Mouse (Mus musculus): ENCODE results near the gene Abcc10. TPM values are rescaled to one million over a fixed set of nuclear protein-coding genes. Genes with fewer than 3 reads are reported as not detected.

Abcc10 gene
- polyA plus RNA-seq, 1 experiment: 10.4 TPM

- TF ChIP-seq POLR2A (IDR thresholded peaks at IDR 0.05; ENCODE audit: extremely low read depth, insufficient read depth, low read length) (no peak), CTCF (IDR thresholded peaks at IDR 0.05; ENCODE audit: extremely low read depth, insufficient read depth, low read length) (no peak)
- Histone ChIP-seq H3K27ac (ENCODE audit: insufficient read depth, low read length) (no peak overlapping the region), H3K4me3 (ENCODE audit: insufficient read depth, low read length) (no peak overlapping the region), H3K4me1 (ENCODE audit: control insufficient read depth, insufficient read depth, low read length) (no peaks in the 10 kb centered on the region)
Observed at GRCm38 (mm10) chr17:46267511-46267910, 60.6 kb downstream of the Abcc10 start.

GRCm38 (mm10) chr17:46266986-46267385, 61.2 kb downstream of the Abcc10 start:
- no peak overlapping the region for H3K27ac ChIP-seq (ENCODE audit: insufficient read depth, low read length)
- no peaks in the 10 kb centered on the region for H3K4me1 ChIP-seq (ENCODE audit: control insufficient read depth, insufficient read depth, low read length)
- no peak overlapping the region for H3K4me3 ChIP-seq (ENCODE audit: insufficient read depth, low read length)
- no peak for TF ChIP-seq CTCF (IDR thresholded peaks at IDR 0.05; ENCODE audit: extremely low read depth, insufficient read depth, low read length)
- TF ChIP-seq POLR2A (IDR thresholded peaks at IDR 0.05; ENCODE audit: extremely low read depth, insufficient read depth, low read length): no peak

GRCm38 (mm10) chr17:46265918-46266618, 62.1 kb downstream of the Abcc10 start:
- Histone ChIP-seq H3K4me1 (ENCODE audit: control insufficient read depth, insufficient read depth, low read length) (no peaks in the 10 kb centered on the region), H3K4me3 (ENCODE audit: insufficient read depth, low read length) (no peak overlapping the region), H3K27ac (ENCODE audit: insufficient read depth, low read length) (no peak overlapping the region)
- TF ChIP-seq POLR2A (IDR thresholded peaks at IDR 0.05; ENCODE audit: extremely low read depth, insufficient read depth, low read length) (no peak), CTCF (IDR thresholded peaks at IDR 0.05; ENCODE audit: extremely low read depth, insufficient read depth, low read length) (peak; percentile 88)

GRCm38 (mm10) chr17:46265502-46265901, 62.6 kb downstream of the Abcc10 start:
- TF ChIP-seq CTCF (IDR thresholded peaks at IDR 0.05; ENCODE audit: extremely low read depth, insufficient read depth, low read length): no peak
- no peak for TF ChIP-seq POLR2A (IDR thresholded peaks at IDR 0.05; ENCODE audit: extremely low read depth, insufficient read depth, low read length)
- Histone ChIP-seq H3K4me1 (ENCODE audit: control insufficient read depth, insufficient read depth, low read length) (no peaks in the 10 kb centered on the region), H3K27ac (ENCODE audit: insufficient read depth, low read length) (no peak overlapping the region), H3K4me3 (ENCODE audit: insufficient read depth, low read length) (no peak overlapping the region)

GRCm38 (mm10) chr17:46262201-46262694, 65.9 kb downstream of the Abcc10 start:
- no peaks in the 10 kb centered on the region for H3K4me1 ChIP-seq (ENCODE audit: control insufficient read depth, insufficient read depth, low read length)
- H3K27ac ChIP-seq (ENCODE audit: insufficient read depth, low read length): no peak overlapping the region
- H3K4me3 ChIP-seq (ENCODE audit: insufficient read depth, low read length): no peak overlapping the region
- no peak for TF ChIP-seq CTCF (IDR thresholded peaks at IDR 0.05; ENCODE audit: extremely low read depth, insufficient read depth, low read length)
- TF ChIP-seq POLR2A (IDR thresholded peaks at IDR 0.05; ENCODE audit: extremely low read depth, insufficient read depth, low read length): no peak

GRCm38 (mm10) chr17:46259675-46260074, 68.5 kb downstream of the Abcc10 start:
- H3K4me1 ChIP-seq (ENCODE audit: control insufficient read depth, insufficient read depth, low read length): peaks cover 2% of the 10 kb centered on the region
- no peak overlapping the region for H3K4me3 ChIP-seq (ENCODE audit: insufficient read depth, low read length)
- no peak overlapping the region for H3K27ac ChIP-seq (ENCODE audit: insufficient read depth, low read length)
- TF ChIP-seq POLR2A (IDR thresholded peaks at IDR 0.05; ENCODE audit: extremely low read depth, insufficient read depth, low read length) (no peak), CTCF (IDR thresholded peaks at IDR 0.05; ENCODE audit: extremely low read depth, insufficient read depth, low read length) (no peak)

GRCm38 (mm10) chr17:46258279-46259053, 69.7 kb downstream of the Abcc10 start:
- Histone ChIP-seq H3K4me1 (ENCODE audit: control insufficient read depth, insufficient read depth, low read length) (peaks cover 2% of the 10 kb centered on the region), H3K4me3 (ENCODE audit: insufficient read depth, low read length) (no peak overlapping the region), H3K27ac (ENCODE audit: insufficient read depth, low read length) (no peak overlapping the region)
- TF ChIP-seq CTCF (IDR thresholded peaks at IDR 0.05; ENCODE audit: extremely low read depth, insufficient read depth, low read length) (no peak), POLR2A (IDR thresholded peaks at IDR 0.05; ENCODE audit: extremely low read depth, insufficient read depth, low read length) (0 out of 2 replicates have a peak, but pooled peaks have one; percentile 4)

GRCm38 (mm10) chr17:46255147-46255546, 73.0 kb downstream of the Abcc10 start:
- Histone ChIP-seq H3K4me1 (ENCODE audit: control insufficient read depth, insufficient read depth, low read length) (peaks cover 2% of the 10 kb centered on the region), H3K27ac (ENCODE audit: insufficient read depth, low read length) (no peak overlapping the region), H3K4me3 (ENCODE audit: insufficient read depth, low read length) (peak overlapping the region; percentile 78)
- TF ChIP-seq CTCF (IDR thresholded peaks at IDR 0.05; ENCODE audit: extremely low read depth, insufficient read depth, low read length): no peak
- TF ChIP-seq POLR2A (IDR thresholded peaks at IDR 0.05; ENCODE audit: extremely low read depth, insufficient read depth, low read length): no peak

GRCm38 (mm10) chr17:46254106-46254505, 74.0 kb downstream of the Abcc10 start:
- H3K4me1 ChIP-seq (ENCODE audit: control insufficient read depth, insufficient read depth, low read length): peaks cover 2% of the 10 kb centered on the region
- H3K27ac ChIP-seq (ENCODE audit: insufficient read depth, low read length): no peak overlapping the region
- TF ChIP-seq CTCF (IDR thresholded peaks at IDR 0.05; ENCODE audit: extremely low read depth, insufficient read depth, low read length): no peak
- no peak for TF ChIP-seq POLR2A (IDR thresholded peaks at IDR 0.05; ENCODE audit: extremely low read depth, insufficient read depth, low read length)
- peak overlapping the region; percentile 78 for H3K4me3 ChIP-seq (ENCODE audit: insufficient read depth, low read length)
